Mouse (Mus musculus) E14TG2a.4 (cell line): ENCODE measurements around the gene Olfr1201.

ENCODE experiments used
- CTCF ChIP-seq: conservative IDR thresholded peaks from 2 replicates; pipeline ENCODE4 v1.5.1; 2014; ENCODE audit warnings: low read length
- POU5F1 ChIP-seq: IDR thresholded peaks from 2 replicates; pipeline ENCODE4 v1.6.1; 2014; ENCODE audit warnings: low read length, borderline replicate concordance

DNA sequence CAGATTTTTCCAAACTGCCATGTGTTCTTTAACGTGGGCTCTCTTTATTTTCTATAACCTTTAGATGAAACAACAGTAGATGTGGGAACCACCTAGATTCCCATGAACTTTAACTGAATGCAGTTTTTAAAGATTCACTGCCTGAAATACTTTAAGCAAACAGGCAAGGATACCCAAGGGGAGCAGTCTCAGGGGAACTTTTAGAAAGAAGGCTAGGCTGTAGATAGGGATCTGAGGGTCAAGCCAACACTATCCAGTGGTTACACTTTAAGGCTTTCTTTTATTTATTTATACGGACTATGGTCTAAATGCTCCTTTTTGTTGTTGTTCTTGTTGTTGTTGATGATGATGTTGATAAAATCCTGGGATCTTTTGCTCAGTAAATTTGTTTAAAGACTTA is 22.4 kb upstream of the Olfr1201 start, which contains the start of gene Olfr1200:
- no peak for TF ChIP-seq CTCF
- TF ChIP-seq POU5F1 = no peak
